ENCODE assay signal across 9 mouse cellular contexts in the genomic region with DNA sequence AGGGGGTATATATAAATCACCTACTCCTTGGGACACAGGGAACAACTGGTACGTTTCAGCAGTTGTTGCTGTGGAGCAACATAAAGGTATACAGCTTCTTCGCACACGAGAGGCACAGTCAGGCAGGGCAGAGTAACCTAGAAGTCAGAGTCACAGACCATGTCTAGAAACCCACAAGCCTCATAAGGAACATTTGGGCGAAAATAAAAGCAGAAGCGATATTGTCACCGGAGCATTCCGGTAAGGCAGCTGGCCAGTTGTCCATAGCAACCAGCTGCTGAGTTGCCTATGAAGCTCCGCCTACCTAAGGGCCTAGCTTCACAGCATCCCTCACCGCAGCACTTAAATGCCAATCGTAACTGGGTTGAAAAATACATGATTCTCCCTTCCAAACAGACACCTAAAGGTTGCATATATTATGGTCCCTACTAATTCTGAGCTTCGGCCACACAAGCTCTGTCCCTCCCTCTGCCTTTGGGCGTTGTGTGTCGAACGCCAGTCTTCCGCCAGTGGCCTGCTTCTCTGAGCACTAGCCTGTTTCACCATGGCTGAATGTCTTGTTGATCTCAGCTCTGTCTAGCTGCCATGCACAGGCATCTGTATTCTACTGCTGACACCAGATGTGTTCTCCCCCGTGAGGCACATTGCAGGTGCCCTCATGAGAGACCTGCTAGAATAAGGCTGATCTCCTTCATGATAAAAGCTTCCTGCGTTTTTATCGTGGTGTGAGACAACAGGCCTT.
DNase-seq lines count a peak whose midpoint lies in the region; ATAC-seq lines count a peak whose summit lies in the region.
"Had no signal": no experiment of that assay in that cellular context is flagged by ENCODE, and none has a peak within 500 bp of the region (broad histone marks: within the 10 kb centered on the region; RNA-seq: fewer than 3 reads in every experiment).

No protein-coding gene starts in this region.

- H3K36me3 ChIP-seq in forebrain, embryonic 11.5 days (ENCODE audit: control insufficient read depth, insufficient read depth, low read length): no peaks in the 10 kb centered on the region
- no peaks in the 10 kb centered on the region for H3K36me3 ChIP-seq in forebrain, embryonic 10.5 days (replicated peaks)
- H3K36me3 ChIP-seq in hindbrain, embryonic 14.5 days (replicated peaks; ENCODE audit: control insufficient read depth, insufficient read depth): no peaks in the 10 kb centered on the region
- H3K36me3 ChIP-seq in neural tube, embryonic 13.5 days: no peaks in the 10 kb centered on the region

- no peak overlapping the region for H3K27ac ChIP-seq in forebrain, embryonic 11.5 days (ENCODE audit: low read depth, low read length)
- H3K27ac ChIP-seq in forebrain, embryonic 10.5 days: no peak overlapping the region
- peak overlapping the region; percentile 76 for H3K27ac ChIP-seq in hindbrain, embryonic 14.5 days
- H3K27ac ChIP-seq in neural tube, embryonic 13.5 days (replicated peaks): peak overlapping the region; percentile 72

- H3K4me2 ChIP-seq in forebrain, embryonic 11.5 days (ENCODE audit: low read depth, low read length, severe bottlenecking): 0 out of 2 replicates have a peak overlapping the region, but pooled peaks have one; percentile 2
- peak overlapping the region; percentile 12; the same call in 1 of the 2 replicates for H3K4me2 ChIP-seq in hindbrain, embryonic 14.5 days (replicated peaks)
- H3K4me2 ChIP-seq in neural tube, embryonic 13.5 days: 0 out of 2 replicates have a peak overlapping the region, but pooled peaks have one; percentile 20

- H3K4me1 ChIP-seq in forebrain, embryonic 11.5 days (replicated peaks; ENCODE audit: control insufficient read depth, insufficient read depth, low read length): 0 out of 2 replicates have a peak, but pooled peaks cover 7% of the 10 kb centered on the region
- H3K4me1 ChIP-seq in forebrain, embryonic 10.5 days: peaks cover 10% of the 10 kb centered on the region
- H3K4me1 ChIP-seq in hindbrain, embryonic 14.5 days (replicated peaks; ENCODE audit: control insufficient read depth, insufficient read depth, low read length): peaks cover 14% of the 10 kb centered on the region
- peaks cover 14% of the 10 kb centered on the region for H3K4me1 ChIP-seq in neural tube, embryonic 13.5 days (replicated peaks)

- ATAC-seq in forebrain, embryonic 11.5 days (replicated peaks; ENCODE audit: low FRiP score): 0 out of 2 replicates have a peak, but pooled peaks have one; percentile 39
- ATAC-seq in hindbrain, embryonic 14.5 days (ENCODE audit: low FRiP score): 0 out of 2 replicates have a peak, but pooled peaks have one; percentile 48
- peak; percentile 53; the same call in 1 of the 2 replicates for ATAC-seq in neural tube, embryonic 13.5 days (ENCODE audit: low read depth)
- no peak for ATAC-seq in erythroblast, adult 5-6 weeks (replicated peaks; ENCODE audit: low FRiP score, poor library complexity, severe bottlenecking)

- 67% methylated on average over 18 of the region's 18 CpGs for WGBS in forebrain, embryonic 11.5 days
- 74% methylated on average over 18 of the region's 18 CpGs for WGBS in forebrain, embryonic 10.5 days
- WGBS in hindbrain, embryonic 14.5 days: 28% methylated on average over 18 of the region's 18 CpGs
- 39% methylated on average over 18 of the region's 18 CpGs for WGBS in neural tube, embryonic 13.5 days

- no peaks in the 10 kb centered on the region for H3K27me3 ChIP-seq in forebrain, embryonic 11.5 days (ENCODE audit: control insufficient read depth, insufficient read depth, low read length)
- no peaks in the 10 kb centered on the region for H3K27me3 ChIP-seq in forebrain, embryonic 10.5 days (ENCODE audit: poor library complexity, severe bottlenecking)
- H3K27me3 ChIP-seq in hindbrain, embryonic 14.5 days (ENCODE audit: control insufficient read depth, insufficient read depth, low read length): no peaks in the 10 kb centered on the region
- H3K27me3 ChIP-seq in neural tube, embryonic 13.5 days: no peaks in the 10 kb centered on the region

- no peak overlapping the region; the same call in 1 of the 2 replicates for H3K9ac ChIP-seq in forebrain, embryonic 11.5 days (ENCODE audit: low read length)
- H3K9ac ChIP-seq in hindbrain, embryonic 14.5 days: 0 out of 2 replicates have a peak overlapping the region, but pooled peaks have one; percentile 20
- H3K9ac ChIP-seq in neural tube, embryonic 13.5 days: no peak overlapping the region

- no peak for DNase-seq in forebrain, embryonic 11.5 days (ENCODE audit: low spot score)
- no peak for DNase-seq in forebrain, embryonic 10.5 days (ENCODE audit: extremely low spot score, low spot score)
- DNase-seq in R1 (ENCODE audit: low read depth, low spot score): peak; percentile 54
- DNase-seq in hindbrain, embryonic 14.5 days (ENCODE audit: low spot score): no peak
- DNase-seq in testis, postnatal 14 days (ENCODE audit: low spot score): no peak
- DNase-seq in urinary bladder, postnatal 10 days (ENCODE audit: low spot score): no peak
- DNase-seq: gastrocnemius, postnatal 14 days had no signal

- H3K4me3 ChIP-seq in forebrain, embryonic 11.5 days (ENCODE audit: low read depth, low read length): no peak overlapping the region
- H3K4me3 ChIP-seq in forebrain, embryonic 10.5 days: no peak overlapping the region
- no peak overlapping the region for H3K4me3 ChIP-seq in hindbrain, embryonic 14.5 days (replicated peaks; ENCODE audit: low read length)
- no peak overlapping the region for H3K4me3 ChIP-seq in neural tube, embryonic 13.5 days

- no peaks in the 10 kb centered on the region for H3K9me3 ChIP-seq in forebrain, embryonic 11.5 days (ENCODE audit: control insufficient read depth, low read length)
- no peaks in the 10 kb centered on the region for H3K9me3 ChIP-seq in forebrain, embryonic 10.5 days
- no peaks in the 10 kb centered on the region for H3K9me3 ChIP-seq in hindbrain, embryonic 14.5 days (ENCODE audit: control insufficient read depth, low read length)
- H3K9me3 ChIP-seq in neural tube, embryonic 13.5 days: no peaks in the 10 kb centered on the region

Comparison
In these comparisons a context has a peak if more than half of its experiments do, and no peak if none do; other contexts are left out.
1. H3K27ac ChIP-seq: peak in hindbrain, embryonic 14.5 days (single experiment) and neural tube, embryonic 13.5 days (single experiment); none in forebrain, embryonic 11.5 days (single experiment) and forebrain, embryonic 10.5 days (single experiment).
2. Peak in every context shown above with its lines, with median percentiles within 50 percentile points of each other: H3K4me2 ChIP-seq.